Mouse (Mus musculus) cerebellum, adult 2 months (tissue): Measurements from ENCODE around the gene Dtx4.

Experiments
- CTCF ChIP-seq: fragments of 200-500 bp; IDR thresholded peaks from 2 replicates; pipeline ENCODE4 v1.5.1; 2011; ENCODE audit warnings: low read depth, mild to moderate bottlenecking, control low read depth, low read length, moderate library complexity, borderline replicate concordance; ENCODE audit not compliant: insufficient read depth
- POLR2A ChIP-seq: fragments of 200-500 bp; IDR thresholded peaks from 2 replicates; pipeline ENCODE4 v1.6.1; 2011; ENCODE audit warnings: low read length, control low read depth, borderline replicate concordance; ENCODE audit not compliant: insufficient read depth

- TF ChIP-seq CTCF (no peak), POLR2A (no peak)
Measured at GRCm38 (mm10) chr19:12491636-12492035, 9.6 kb downstream of the Dtx4 start.
